Mouse (Mus musculus) ES-E14 (cell line): ENCODE measurements around the gene Slc35e2.

Experiments
- CHD2 ChIP-seq: IDR thresholded peaks from 2 replicates; pipeline ENCODE4 v1.6.1; 2014; ENCODE audit warnings: mild to moderate bottlenecking, low read depth, low read length, inconsistent platforms
- HCFC1 ChIP-seq: IDR thresholded peaks from 2 replicates; pipeline ENCODE4 v1.6.1; 2012; ENCODE audit warnings: low read length, inconsistent platforms, borderline replicate concordance; ENCODE audit not compliant: insufficient read depth
- MAFK ChIP-seq: IDR thresholded peaks from 2 replicates; pipeline ENCODE4 v1.6.1; 2014; ENCODE audit warnings: mild to moderate bottlenecking, low read depth, low read length, inconsistent platforms; ENCODE audit not compliant: insufficient read depth
- ZC3H11A ChIP-seq: IDR thresholded peaks from 2 replicates; pipeline ENCODE4 v1.6.1; 2012; ENCODE audit warnings: low read depth, mild to moderate bottlenecking, inconsistent platforms, low read length, borderline replicate concordance

- TF ChIP-seq HCFC1 (no peak), MAFK (no peak), ZC3H11A (no peak), CHD2 (no peak)
These were observed 33.0 kb upstream of the Slc35e2 start for GRCm38 (mm10) chr4:155568170-155568569.
